In the genomic region with DNA sequence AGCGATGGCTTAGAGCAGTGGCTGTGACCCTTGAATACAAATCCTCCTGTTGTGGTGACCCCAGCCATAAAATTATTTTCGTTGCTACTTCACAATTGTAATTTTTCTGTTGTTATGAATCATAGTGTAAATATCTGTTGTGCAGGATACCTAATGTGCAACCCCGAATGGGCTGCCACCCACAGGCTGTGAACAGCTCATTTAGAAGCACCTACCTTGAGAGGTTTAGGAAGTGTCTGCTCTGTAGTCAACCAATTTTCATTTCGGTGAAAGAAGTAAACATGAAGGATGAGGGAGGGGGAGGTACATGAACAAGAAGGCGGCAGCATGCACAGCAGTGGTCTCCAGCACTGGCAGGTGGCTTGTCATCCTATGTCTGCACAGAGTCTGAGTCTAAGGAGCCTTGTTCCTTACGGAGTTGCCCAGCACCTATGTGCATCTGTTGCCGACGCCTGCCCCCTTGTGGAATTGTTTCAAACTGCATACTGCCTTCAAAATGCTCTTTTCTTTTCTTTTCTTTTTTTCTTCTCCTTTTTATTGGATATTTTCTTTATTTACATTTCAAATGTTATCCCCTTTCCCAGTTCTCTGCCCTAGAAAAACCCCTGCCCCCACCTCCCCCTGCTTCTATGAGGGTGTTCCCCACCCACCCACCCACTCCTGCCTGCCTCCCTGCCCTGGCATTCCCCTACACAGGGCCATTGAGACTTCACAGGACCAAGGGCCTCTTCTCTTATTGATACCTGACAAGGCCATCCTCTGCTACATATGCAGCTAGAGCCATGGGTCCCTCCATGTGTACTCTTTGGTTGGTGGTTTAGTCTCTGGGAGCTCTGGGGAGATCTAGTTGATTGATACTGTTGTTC, we compare ENCODE assay signal across 9 mouse cellular contexts. TPM values are rescaled to one million over a fixed set of nuclear protein-coding genes. Genes with fewer than 3 reads are reported as not detected.
DNase-seq lines count a peak whose midpoint lies in the region; ATAC-seq and TF ChIP-seq lines count a peak whose summit lies in the region.
"Had no signal": no experiment of that assay in that cellular context is flagged by ENCODE, and none has a peak within 500 bp of the region (broad histone marks: within the 10 kb centered on the region; RNA-seq: fewer than 3 reads in every experiment).

No protein-coding gene starts in this region.

- TF ChIP-seq POLR2A in MEL (IDR thresholded peaks at IDR 0.05; ENCODE audit: control insufficient read depth in 1 of 2, insufficient read depth in 1 of 2, low read depth in 1 of 2, low read length in 2 of 2, poor library complexity in 1 of 2), result no peak
- TF ChIP-seq POLR2A in small intestine, adult 2 months (IDR thresholded peaks at IDR 0.05; ENCODE audit: low read depth, low read length), result no peak

- TF ChIP-seq EP300 in MEL (IDR thresholded peaks at IDR 0.05; ENCODE audit: low read depth in 1 of 2, low read length in 2 of 2), result no peak

- TF ChIP-seq CTCF in gastrocnemius, adult 2 months (IDR thresholded peaks at IDR 0.05), result peak; percentile 78
- TF ChIP-seq CTCF in MEL (IDR thresholded peaks at IDR 0.05 in 2 of 3, conservative IDR thresholded peaks at IDR 0.05 in 1 of 3; ENCODE audit: control insufficient read depth in 1 of 3, insufficient read depth in 1 of 3, low read depth in 2 of 3, low read length in 3 of 3, poor library complexity in 1 of 3, severe bottlenecking in 1 of 3), result peak; percentile 77 to 91 (median 80)
- TF ChIP-seq CTCF in layer of hippocampus, adult 2 months (conservative IDR thresholded peaks at IDR 0.05), result peak; percentile 89
- peak; percentile 63; the same call in 1 of the 2 replicates for TF ChIP-seq CTCF in small intestine, adult 2 months (IDR thresholded peaks at IDR 0.05; ENCODE audit: extremely low read depth, insufficient read length, insufficient replicate concordance, low read depth, low read length)

- peaks cover 0 to 45% of the 10 kb centered on the region in 2 experiments; a peak in 2 of 4 replicates for H3K36me3 ChIP-seq in MEL (ENCODE audit: control insufficient read depth in 1 of 2, insufficient read depth in 2 of 2, low read length in 2 of 2)
- H3K36me3 ChIP-seq in small intestine, adult 2 months (ENCODE audit: control insufficient read depth, insufficient read depth, low read length), result no peaks in the 10 kb centered on the region
- H3K36me3 ChIP-seq: liver, embryonic 15.5 days had no signal

- no peaks in the 10 kb centered on the region for H3K9me3 ChIP-seq in MEL (replicated peaks; ENCODE audit: insufficient read depth, low read length)
- H3K9me3 ChIP-seq: liver, embryonic 15.5 days had no signal

- H3K4me1 ChIP-seq in MEL (ENCODE audit: control insufficient read depth in 1 of 2, insufficient read depth in 2 of 2, low read length in 2 of 2), result peaks cover 33 to 40% of the 10 kb centered on the region in 2 experiments
- peaks cover 3% of the 10 kb centered on the region for H3K4me1 ChIP-seq in small intestine, adult 2 months (ENCODE audit: control insufficient read depth, insufficient read depth, insufficient read length, low read length)

- H3K27me3 ChIP-seq in MEL (ENCODE audit: control insufficient read depth in 1 of 2, insufficient read depth in 2 of 2, low read length in 2 of 2), result no peaks in the 10 kb centered on the region
- H3K27me3 ChIP-seq in small intestine, adult 2 months (ENCODE audit: control insufficient read depth, insufficient read depth, low read length), result no peaks in the 10 kb centered on the region
- H3K27me3 ChIP-seq: liver, embryonic 15.5 days had no signal

- 0 out of 2 replicates have a peak overlapping the region, but pooled peaks have one; percentile 16 for H3K9ac ChIP-seq in MEL (ENCODE audit: control insufficient read depth, low read depth, low read length, poor library complexity, severe bottlenecking)
- H3K9ac ChIP-seq: liver, embryonic 15.5 days had no signal

- ATAC-seq in megakaryocyte progenitor cell, adult 5-6 weeks (replicated peaks; ENCODE audit: poor library complexity), result peak; percentile 81

- peak; percentile 92 for TF ChIP-seq RAD21 in MEL (IDR thresholded peaks at IDR 0.05; ENCODE audit: low read depth, low read length)

- peak; percentile 37 for DNase-seq in gastrocnemius, adult 2 months
- no peak for DNase-seq in gastrocnemius, postnatal 25 days
- DNase-seq in MEL (ENCODE audit: low read depth, low spot score), result peak; percentile 92
- DNase-seq in cerebellum, postnatal 14 days, result peak; percentile 71 to 81
- peak; percentile 21 to 66 for DNase-seq in frontal cortex, postnatal 14 days (ENCODE audit: low spot score in 2 of 2)
- DNase-seq in layer of hippocampus, adult 2 months (ENCODE audit: low spot score in 2 of 2), result peak; percentile 41 to 71

- H3K79me2 ChIP-seq in MEL (ENCODE audit: control insufficient read depth, insufficient read depth, low read length, poor library complexity), result no peaks in the 10 kb centered on the region

- intact Hi-C loops in gastrocnemius, adult 2 months (cut with DNase I), result no loop called here

- no peak overlapping the region for H3K4me3 ChIP-seq in gastrocnemius, adult 2 months
- no peak overlapping the region for H3K4me3 ChIP-seq in MEL (ENCODE audit: control insufficient read depth in 1 of 2, insufficient read depth in 1 of 2, low read depth in 2 of 2, low read length in 2 of 2)
- no peak overlapping the region for H3K4me3 ChIP-seq in layer of hippocampus, adult 2 months
- no peak overlapping the region for H3K4me3 ChIP-seq in small intestine, adult 2 months (ENCODE audit: low read depth, low read length)
- H3K4me3 ChIP-seq: liver, embryonic 15.5 days had no signal

- H3K27ac ChIP-seq in gastrocnemius, adult 2 months, result no peak overlapping the region
- no peak overlapping the region for H3K27ac ChIP-seq in MEL (ENCODE audit: control insufficient read depth, low read depth, low read length)
- no peak overlapping the region for H3K27ac ChIP-seq in layer of hippocampus, adult 2 months
- no peak overlapping the region for H3K27ac ChIP-seq in small intestine, adult 2 months (ENCODE audit: insufficient read depth, low read depth, low read length)
- H3K27ac ChIP-seq: liver, embryonic 15.5 days had no signal

- WGBS in small intestine, adult 2 months, result 38% methylated on average over 8 of the region's 8 CpGs

TF ChIP-seq in MEL, 35 proteins besides CTCF, POLR2A, EP300 and RAD21:
- TF ChIP-seq ZNF384 (IDR thresholded peaks at IDR 0.05; ENCODE audit: low read depth, low read length) (peak; percentile 60), SIN3A (IDR thresholded peaks at IDR 0.05; ENCODE audit: low read length) (0 out of 2 replicates have a peak, but pooled peaks have one; percentile 21), ZC3H11A (IDR thresholded peaks at IDR 0.05; ENCODE audit: low read depth, low read length) (peak; percentile 91), SMC3 (IDR thresholded peaks at IDR 0.05; ENCODE audit: low read depth, low read length) (peak; percentile 90), KAT2A (conservative IDR thresholded peaks at IDR 0.05; ENCODE audit: low read depth, low read length) (no peak)

RNA-seq across cellular contexts. Expression of a gene that starts 25.8 kb away (rescaled TPM):
- total RNA-seq in gastrocnemius, adult 2 months (2021), result 10 to 100 TPM; 45.6 to 52.9 TPM
- 10 to 100 TPM; 53.9 to 63.6 TPM for total RNA-seq in gastrocnemius, postnatal 25 days (2021)
- 113 and 119 TPM in 2 replicates for total RNA-seq in MEL (2012; rRNA removed)
- polyA plus RNA-seq in MEL (2012; ENCODE audit: insufficient read depth in 1 of 2, insufficient read length in 2 of 2, low read depth in 1 of 2, low replicate concordance in 2 of 2, missing spikeins in 1 of 2), result 100 to 1,000 TPM in 1 of 2 experiments, not detected in 1; 226 TPM
- 100 to 1,000 TPM; 167 to 169 TPM for total RNA-seq in layer of hippocampus, adult 2 months (2021)
- total RNA-seq in megakaryocyte progenitor cell, adult 5-6 weeks (2015), result 121 and 133 TPM in 2 replicates
- 39.5 and 52.2 TPM in 2 replicates for total RNA-seq in megakaryocyte progenitor cell, adult 5-6 weeks (2017)
- 47.2 and 84.8 TPM in 2 replicates for polyA plus RNA-seq in small intestine, adult 2 months (2012; rRNA removed)

RNA-seq across cellular contexts. Expression of a gene that starts 29.3 kb away (rescaled TPM):
- total RNA-seq in gastrocnemius, adult 2 months (2021), result not detected
- total RNA-seq in gastrocnemius, postnatal 25 days (2021), result not detected
- total RNA-seq in MEL (2012; rRNA removed), result not detected in 2 replicates
- polyA plus RNA-seq in MEL (2012; ENCODE audit: insufficient read depth in 1 of 2, insufficient read length in 2 of 2, low read depth in 1 of 2, low replicate concordance in 2 of 2, missing spikeins in 1 of 2), result not detected
- total RNA-seq in layer of hippocampus, adult 2 months (2021), result under 1 TPM; 0.39 to 0.54 TPM
- not detected in 2 replicates for total RNA-seq in megakaryocyte progenitor cell, adult 5-6 weeks (2015)
- total RNA-seq in megakaryocyte progenitor cell, adult 5-6 weeks (2017), result not detected in 2 replicates
- not detected in 2 replicates for polyA plus RNA-seq in small intestine, adult 2 months (2012; rRNA removed)
- polyA plus RNA-seq: liver, embryonic 15.5 days had no signal
